Mouse (Mus musculus) lung, postnatal 0 days (tissue): ENCODE data around the gene Ehmt1.

Experiments used
- CTCF ChIP-seq: IDR thresholded peaks from 2 replicates; pipeline ENCODE4 v1.5.1; 2016; ENCODE audit warnings: antibody characterized with exemption, mild to moderate bottlenecking
- EP300 ChIP-seq: IDR thresholded peaks from 2 replicates; pipeline ENCODE4 v1.6.1; 2016; ENCODE audit warnings: antibody characterized with exemption, mild to moderate bottlenecking, control low read depth

GRCm38 (mm10) chr2:24880686-24881085, 38.7 kb downstream of the Ehmt1 start:
- no peak for TF ChIP-seq CTCF
- TF ChIP-seq EP300, result no peak
